Mouse (Mus musculus) CH12.LX (cell line): ENCODE measurements around the gene Col24a1. TPM values are rescaled to one million over a fixed set of nuclear protein-coding genes. Genes with fewer than 3 reads are reported as not detected.

ENCODE experiments used
- DNase-seq: peaks from one replicate; pipeline ENCODE4 v3.0.0-alpha.2; 2013; ENCODE audit errors: extremely low read depth
- H3K27ac ChIP-seq: 2 replicates; pipeline ENCODE4 v1.5.1; 2012; ENCODE audit warnings: low read depth, mild to moderate bottlenecking, control low read depth, moderate library complexity; ENCODE audit not compliant: insufficient read depth
- H3K27me3 ChIP-seq: replicated peaks from 2 replicates; pipeline ENCODE3; 2012; ENCODE audit warnings: inconsistent platforms
- H3K36me3 ChIP-seq, 2 experiments: replicated peaks in 1 of 2; 2 replicates each; pipeline versions ENCODE3 to v1.6.1; 2012; ENCODE audit warnings: inconsistent platforms in 1 of 2, low read length in 1 of 2, mild to moderate bottlenecking in 1 of 2, mixed read lengths in 1 of 2, moderate library complexity in 1 of 2; ENCODE audit not compliant: control insufficient read depth in 1 of 2, insufficient read depth in 1 of 2
- H3K4me1 ChIP-seq, 2 experiments: 2 replicates each; pipeline ENCODE4 v1.6.1; 2012; ENCODE audit warnings: inconsistent platforms in 1 of 2, moderate library complexity in 1 of 2; ENCODE audit not compliant: insufficient read depth in 2 of 2, control insufficient read depth in 1 of 2
- H3K4me2 ChIP-seq: 2 replicates; pipeline ENCODE4 v1.6.1; 2012; ENCODE audit warnings: low read depth, mild to moderate bottlenecking, control low read depth; ENCODE audit not compliant: poor library complexity, insufficient read depth, severe bottlenecking
- H3K4me3 ChIP-seq, 3 experiments: fragments of 150-350 bp in 1 of 3; sonication (generic) in 1 of 3; replicated peaks in 1 of 3; 2 replicates each; pipeline versions ENCODE3 to v1.5.1; 2011 to 2012; ENCODE audit warnings: low read depth in 2 of 3, low read length in 2 of 3, mild to moderate bottlenecking in 2 of 3, moderate library complexity in 2 of 3, control low read depth in 1 of 3, improper control_type of control experiment in 1 of 3, inconsistent platforms in 1 of 3, mixed read lengths in 1 of 3; ENCODE audit not compliant: poor library complexity in 1 of 3
- H3K79me2 ChIP-seq: replicated peaks from 2 replicates; pipeline ENCODE4 v1.6.1; 2012; ENCODE audit warnings: mild to moderate bottlenecking, moderate library complexity; ENCODE audit not compliant: control insufficient read depth, poor library complexity, insufficient read depth, severe bottlenecking; ENCODE audit errors: extremely low read depth
- H3K9ac ChIP-seq: 2 replicates; pipeline ENCODE4 v1.6.1; 2012; ENCODE audit warnings: low read depth, mild to moderate bottlenecking, control low read depth, moderate library complexity; ENCODE audit not compliant: insufficient read depth
- H3K9me3 ChIP-seq: replicated peaks from 2 replicates; pipeline ENCODE3; 2012; ENCODE audit warnings: low read length, inconsistent platforms, mixed read lengths
- BHLHE40 ChIP-seq: IDR thresholded peaks from 2 replicates; pipeline ENCODE4 v1.6.1; 2011; ENCODE audit warnings: mild to moderate bottlenecking, low read depth, low read length, improper control_type of control experiment
- CHD2 ChIP-seq: IDR thresholded peaks from 2 replicates; pipeline ENCODE4 v1.6.1; 2011; ENCODE audit warnings: low read length, improper control_type of control experiment
- CTCF ChIP-seq, 2 experiments: IDR thresholded peaks in 1 of 2; conservative IDR thresholded peaks in 1 of 2; 2 replicates each; pipeline ENCODE4 v1.5.1; 2011 to 2012; ENCODE audit warnings: low read depth in 2 of 2, low read length in 2 of 2, improper control_type of control experiment in 1 of 2, inconsistent platforms in 1 of 2, mild to moderate bottlenecking in 1 of 2, moderate library complexity in 1 of 2
- E2F4 ChIP-seq: IDR thresholded peaks from 2 replicates; pipeline ENCODE4 v1.6.1; 2011; ENCODE audit warnings: low read depth, low read length, improper control_type of control experiment; ENCODE audit not compliant: insufficient replicate concordance
- ELF1 ChIP-seq: IDR thresholded peaks from 2 replicates; pipeline ENCODE4 v1.6.1; 2014; ENCODE audit warnings: low read depth, mild to moderate bottlenecking, inconsistent platforms, low read length, improper control_type of control experiment
- EP300 ChIP-seq: IDR thresholded peaks from 2 replicates; pipeline ENCODE4 v1.6.1; 2011; ENCODE audit warnings: low read length, improper control_type of control experiment
- IRF4 ChIP-seq: IDR thresholded peaks from 2 replicates; pipeline ENCODE4 v1.6.1; 2014; ENCODE audit warnings: low read depth, mild to moderate bottlenecking, inconsistent platforms, low read length, improper control_type of control experiment
- JUN ChIP-seq: IDR thresholded peaks from 2 replicates; pipeline ENCODE4 v1.6.1; 2011; ENCODE audit warnings: low read depth, mild to moderate bottlenecking, low read length, improper control_type of control experiment, moderate library complexity; ENCODE audit not compliant: insufficient read depth
- JUND ChIP-seq: conservative IDR thresholded peaks from 2 replicates; pipeline ENCODE4 v1.6.1; 2011; ENCODE audit warnings: low read depth, low read length, improper control_type of control experiment
- MAFK ChIP-seq: IDR thresholded peaks from 2 replicates; pipeline ENCODE4 v1.6.1; 2011; ENCODE audit warnings: low read length, improper control_type of control experiment; ENCODE audit not compliant: insufficient replicate concordance
- MAZ ChIP-seq: IDR thresholded peaks from 2 replicates; pipeline ENCODE4 v1.6.1; 2012; ENCODE audit warnings: low read depth, mild to moderate bottlenecking, inconsistent platforms, low read length, improper control_type of control experiment, moderate library complexity
- MEF2A ChIP-seq: IDR thresholded peaks from 2 replicates; pipeline ENCODE4 v1.6.1; 2014; ENCODE audit warnings: low read depth, mild to moderate bottlenecking, inconsistent platforms, low read length, improper control_type of control experiment, borderline replicate concordance
- MXI1 ChIP-seq: IDR thresholded peaks from 2 replicates; pipeline ENCODE4 v1.6.1; 2011; ENCODE audit warnings: mild to moderate bottlenecking, low read depth, low read length, improper control_type of control experiment
- NELFE ChIP-seq: IDR thresholded peaks from 2 replicates; pipeline ENCODE4 v1.6.1; 2011; ENCODE audit warnings: low read depth, low read length, improper control_type of control experiment
- PAX5 ChIP-seq: IDR thresholded peaks from 2 replicates; pipeline ENCODE4 v1.6.1; 2012; ENCODE audit warnings: low read length, inconsistent platforms, mixed read lengths
- POLR2AphosphoS2 ChIP-seq: IDR thresholded peaks from 2 replicates; pipeline ENCODE4 v1.6.1; 2011; ENCODE audit warnings: low read depth, low read length, improper control_type of control experiment
- RAD21 ChIP-seq: IDR thresholded peaks from 2 replicates; pipeline ENCODE4 v1.6.1; 2011; ENCODE audit warnings: low read depth, mild to moderate bottlenecking, low read length, improper control_type of control experiment, moderate library complexity
- RCOR1 ChIP-seq: conservative IDR thresholded peaks from 2 replicates; pipeline ENCODE4 v1.6.1; 2012; ENCODE audit warnings: low read depth, mild to moderate bottlenecking, inconsistent platforms, low read length, improper control_type of control experiment
- SMC3 ChIP-seq: IDR thresholded peaks from 2 replicates; pipeline ENCODE4 v1.6.1; 2011; ENCODE audit warnings: low read depth, low read length, improper control_type of control experiment
- TBP ChIP-seq: conservative IDR thresholded peaks from 2 replicates; pipeline ENCODE4 v1.6.1; 2011; ENCODE audit warnings: low read depth, low read length, improper control_type of control experiment
- ZC3H11A ChIP-seq: IDR thresholded peaks from 2 replicates; pipeline ENCODE4 v1.6.1; 2012; ENCODE audit warnings: low read depth, mild to moderate bottlenecking, inconsistent platforms, low read length, improper control_type of control experiment
- ZNF384 ChIP-seq: IDR thresholded peaks from 2 replicates; pipeline ENCODE4 v1.6.1; 2012; ENCODE audit warnings: low read depth, low read length, improper control_type of control experiment, inconsistent platforms
- dilution Hi-C: fragments of 300-500 bp; cut with MboI; formaldehyde crosslinking; loops from 2 replicates; pipeline ENCODE4 v1.14.3; 2020; ENCODE audit warnings: low sequenced_read_pairs; ENCODE audit not compliant: extremely low pct_unique_long_range_greater_than_20kb, extremely low pct_ligation_motif_present
- in situ Hi-C: fragments of 300-500 bp; cut with MboI; formaldehyde crosslinking; loops from 3 replicates; pipeline ENCODE4 v1.14.3; 2019; ENCODE audit warnings: low sequenced_read_pairs, low pct_ligation_motif_present, low pct_unique_long_range_greater_than_20kb, mixed read lengths
- polyA plus RNA-seq: library from polyadenylated mRNA; unstranded; fragments of >175 nt; gene quantifications from 2 replicates; pipeline ENCODE4 v1.2.1, GENCODE M21; 2012; ENCODE audit warnings: low read depth; ENCODE audit not compliant: insufficient read length
- total RNA-seq, 2 experiments: library from RNA; depleted of rRNA; stranded (reverse); fragments of 300-350 nt in 1 of 2; fragments of >200 nt in 1 of 2; gene quantifications; 2 replicates each; pipeline ENCODE4 v1.2.3; 2012 to 2014

The Col24a1 gene
- total and polyA plus RNA-seq, 3 experiments, result 0.10 TPM; not detected in 2

- no peak for DNase-seq
- no peak overlapping the region for H3K4me3 ChIP-seq
- no peak overlapping the region for H3K27ac ChIP-seq
- no peak overlapping the region for H3K4me2 ChIP-seq
- no peak for TF ChIP-seq JUN
- TF ChIP-seq IRF4, result no peak
- no peak for TF ChIP-seq NELFE
- TF ChIP-seq CTCF (conservative IDR thresholded peaks at IDR 0.05 in 1 of 2, IDR thresholded peaks at IDR 0.05 in 1 of 2; ENCODE audit: low read depth in 2 of 2, low read length in 2 of 2), result no peak
- TF ChIP-seq RCOR1, result no peak
- no peak for TF ChIP-seq JUND
- TF ChIP-seq ZC3H11A, result no peak
- no peak for TF ChIP-seq MEF2A
- TF ChIP-seq MXI1, result no peak
- no peak for TF ChIP-seq RAD21
- no peak for TF ChIP-seq ELF1
- TF ChIP-seq, all 38 proteins: peak for 0
- dilution Hi-C loops (no loop called here), in situ Hi-C loops (no loop called here)
- Histone ChIP-seq H3K36me3 (no peaks in the 10 kb centered on the region), H3K9ac (no peak overlapping the region), H3K79me2 (no peaks in the 10 kb centered on the region), H3K4me1 (peaks cover 0 to 3% of the 10 kb centered on the region in 2 experiments; a peak in 2 of 4 replicates), H3K27me3 (no peaks in the 10 kb centered on the region), H3K9me3 (peaks cover 2% of the 10 kb centered on the region)
Measured at GRCm38 (mm10) chr3:145522311-145522710, 230.0 kb downstream of the Col24a1 start.

- H3K4me3 ChIP-seq, result no peak overlapping the region
- no peaks in the 10 kb centered on the region for H3K79me2 ChIP-seq
- in situ Hi-C loops (no loop called here), dilution Hi-C loops (no loop called here)
- H3K9ac ChIP-seq, result no peak overlapping the region
- no peak overlapping the region for H3K27ac ChIP-seq
- H3K36me3 ChIP-seq, result no peaks in the 10 kb centered on the region
- no peak overlapping the region for H3K4me2 ChIP-seq
- H3K9me3 ChIP-seq, result no peaks in the 10 kb centered on the region
- H3K4me1 ChIP-seq, result peaks cover 0 to 3% of the 10 kb centered on the region in 2 experiments; a peak in 2 of 4 replicates
- no peak for TF ChIP-seq JUN
- TF ChIP-seq ELF1, result no peak
- TF ChIP-seq CHD2, result no peak
- TF ChIP-seq E2F4, result no peak
- TF ChIP-seq SMC3, result no peak
- no peak for TF ChIP-seq TBP
- TF ChIP-seq IRF4, result no peak
- DNase-seq, result no peak
- H3K27me3 ChIP-seq, result no peaks in the 10 kb centered on the region
Measured at GRCm38 (mm10) chr3:145525266-145525665, 233.0 kb downstream of the Col24a1 start.

GRCm38 (mm10) chr3:145537870-145538269, 245.6 kb downstream of the Col24a1 start:
- H3K27ac ChIP-seq, result no peak overlapping the region
- H3K9me3 ChIP-seq, result peaks cover 2% of the 10 kb centered on the region
- H3K4me1 ChIP-seq, result peaks cover 4 to 10% of the 10 kb centered on the region in 2 experiments; a peak in 3 of 4 replicates
- no peak overlapping the region for H3K4me2 ChIP-seq
- in situ Hi-C loops, result no loop called here
- dilution Hi-C loops, result no loop called here
- H3K27me3 ChIP-seq, result peaks cover 26% of the 10 kb centered on the region
- DNase-seq, result peak; percentile 31
- no peak overlapping the region for H3K4me3 ChIP-seq
- no peak overlapping the region for H3K9ac ChIP-seq
- H3K36me3 ChIP-seq, result no peaks in the 10 kb centered on the region
- no peaks in the 10 kb centered on the region for H3K79me2 ChIP-seq
- peak; percentile 93 for TF ChIP-seq MAFK
- TF ChIP-seq PAX5, result no peak
- no peak for TF ChIP-seq NELFE
- no peak for TF ChIP-seq ZC3H11A
- TF ChIP-seq EP300, result peak; percentile 50
- TF ChIP-seq BHLHE40, result peak; percentile 70
- no peak for TF ChIP-seq MEF2A
- no peak for TF ChIP-seq MAZ
- peak; percentile 25; the same call in 1 of the 2 replicates for TF ChIP-seq ZNF384
- TF ChIP-seq POLR2AphosphoS2, result no peak
- TF ChIP-seq JUN, result no peak
- TF ChIP-seq RAD21, result no peak
- TF ChIP-seq, all 38 proteins: peak for 4
